Mouse (Mus musculus): Measurements from ENCODE around the gene Rnf19b. TPM values are rescaled to one million over a fixed set of nuclear protein-coding genes. Genes with fewer than 3 reads are reported as not detected.

The Rnf19b gene
- polyA plus RNA-seq, 1 experiment from 2014 or later = 7.2 TPM

DNA sequence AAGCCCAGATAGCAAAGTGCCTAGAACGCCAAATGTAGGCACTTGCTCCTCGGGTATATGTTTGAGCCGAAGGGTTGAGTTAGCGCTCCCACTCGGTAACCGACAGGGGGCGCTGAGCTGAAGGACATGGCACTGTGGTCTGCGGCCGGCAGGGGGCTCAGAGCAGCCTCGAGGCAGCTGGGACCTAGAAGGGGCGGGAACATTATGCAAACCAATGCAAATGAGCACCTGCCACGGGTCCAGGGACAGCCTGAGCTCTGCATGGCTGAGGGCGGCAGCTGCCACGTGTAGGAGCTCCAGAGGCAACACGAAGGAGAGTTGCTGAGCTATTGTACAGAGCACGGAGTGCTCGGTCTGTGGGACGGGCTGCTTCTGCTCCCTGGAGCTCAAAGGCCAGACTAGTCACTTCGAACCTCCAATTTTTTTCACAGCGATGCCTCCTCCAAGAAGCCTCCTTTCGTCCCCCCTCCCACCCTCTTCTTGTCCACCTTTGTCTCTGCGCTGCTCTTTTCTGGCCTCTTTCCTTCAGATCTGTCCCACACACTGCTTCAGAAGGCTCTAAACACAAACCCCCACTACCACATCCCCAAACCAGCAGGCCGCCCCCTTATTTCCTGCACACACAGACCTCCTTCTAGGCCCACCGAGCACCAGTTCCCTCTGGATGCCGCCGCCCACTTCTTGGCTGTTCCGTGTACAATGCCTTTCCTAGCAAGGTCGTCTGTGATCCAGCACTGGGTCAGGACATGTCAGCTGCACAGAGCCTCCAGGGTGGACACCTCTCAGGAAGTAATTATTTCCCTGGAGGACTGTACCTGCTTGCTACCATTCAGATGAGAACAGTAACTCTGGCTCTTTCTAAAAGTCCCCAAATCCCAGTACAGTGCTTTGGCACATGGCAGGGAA lies 55.3 kb downstream of the Rnf19b start:
- Histone ChIP-seq H3K4me2 (no peak overlapping the region), H3K9ac (ENCODE audit: low read depth, low read length) (no peak overlapping the region), H3K36me3 (ENCODE audit: control insufficient read depth, insufficient read depth, low read length) (no peaks in the 10 kb centered on the region), H3K4me1 (replicated peaks; ENCODE audit: control insufficient read depth, insufficient read depth, low read length) (no peaks in the 10 kb centered on the region; the same call in 1 of the 2 replicates), H3K4me3 (ENCODE audit: low read depth, low read length) (no peak overlapping the region), H3K27me3 (replicated peaks; ENCODE audit: control insufficient read depth, insufficient read depth, low read length) (peaks cover under 1% of the 10 kb centered on the region), H3K9me3 (ENCODE audit: control insufficient read depth, low read length) (no peaks in the 10 kb centered on the region), H3K27ac (ENCODE audit: low read depth, low read length) (no peak overlapping the region)
- peak; percentile 73 for ATAC-seq (replicated peaks; ENCODE audit: low FRiP score)
- DNase-seq (ENCODE audit: low spot score) = peak; percentile 77
- WGBS = 32% methylated on average over 28 of the region's 28 CpGs

DNA sequence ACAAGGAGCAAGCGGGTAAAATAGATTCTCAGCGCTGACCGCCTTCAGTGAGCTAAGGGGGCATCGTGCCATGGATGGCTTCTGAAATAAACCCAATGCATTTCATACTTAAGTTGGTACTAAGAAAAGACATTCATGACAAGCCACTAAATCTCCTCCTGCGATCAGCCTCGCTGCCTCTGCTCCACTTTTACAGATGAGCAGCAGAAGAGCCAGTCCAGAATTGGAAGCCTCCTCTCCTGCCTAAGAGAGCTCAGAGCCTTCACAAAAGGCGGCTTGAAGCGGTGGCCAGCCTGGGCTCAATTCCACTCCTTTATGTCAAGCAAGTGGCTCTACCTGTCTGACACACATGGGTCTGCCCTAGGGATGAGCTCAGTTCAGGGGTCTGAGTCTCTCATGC lies 58.6 kb downstream of the Rnf19b start:
- Histone ChIP-seq H3K27me3 (replicated peaks; ENCODE audit: control insufficient read depth, insufficient read depth, low read length) (peaks cover 24% of the 10 kb centered on the region), H3K27ac (ENCODE audit: low read depth, low read length) (no peak overlapping the region), H3K9ac (ENCODE audit: low read depth, low read length) (no peak overlapping the region), H3K9me3 (ENCODE audit: control insufficient read depth, low read length) (no peaks in the 10 kb centered on the region), H3K36me3 (ENCODE audit: control insufficient read depth, insufficient read depth, low read length) (no peaks in the 10 kb centered on the region), H3K4me3 (ENCODE audit: low read depth, low read length) (no peak overlapping the region), H3K4me2 (no peak overlapping the region), H3K4me1 (replicated peaks; ENCODE audit: control insufficient read depth, insufficient read depth, low read length) (peaks cover 7% of the 10 kb centered on the region; the same call in 1 of the 2 replicates)
- ATAC-seq (replicated peaks; ENCODE audit: low FRiP score) = no peak
- DNase-seq (ENCODE audit: low spot score) = no peak
- 92% methylated on average over 8 of the region's 8 CpGs for WGBS

DNA sequence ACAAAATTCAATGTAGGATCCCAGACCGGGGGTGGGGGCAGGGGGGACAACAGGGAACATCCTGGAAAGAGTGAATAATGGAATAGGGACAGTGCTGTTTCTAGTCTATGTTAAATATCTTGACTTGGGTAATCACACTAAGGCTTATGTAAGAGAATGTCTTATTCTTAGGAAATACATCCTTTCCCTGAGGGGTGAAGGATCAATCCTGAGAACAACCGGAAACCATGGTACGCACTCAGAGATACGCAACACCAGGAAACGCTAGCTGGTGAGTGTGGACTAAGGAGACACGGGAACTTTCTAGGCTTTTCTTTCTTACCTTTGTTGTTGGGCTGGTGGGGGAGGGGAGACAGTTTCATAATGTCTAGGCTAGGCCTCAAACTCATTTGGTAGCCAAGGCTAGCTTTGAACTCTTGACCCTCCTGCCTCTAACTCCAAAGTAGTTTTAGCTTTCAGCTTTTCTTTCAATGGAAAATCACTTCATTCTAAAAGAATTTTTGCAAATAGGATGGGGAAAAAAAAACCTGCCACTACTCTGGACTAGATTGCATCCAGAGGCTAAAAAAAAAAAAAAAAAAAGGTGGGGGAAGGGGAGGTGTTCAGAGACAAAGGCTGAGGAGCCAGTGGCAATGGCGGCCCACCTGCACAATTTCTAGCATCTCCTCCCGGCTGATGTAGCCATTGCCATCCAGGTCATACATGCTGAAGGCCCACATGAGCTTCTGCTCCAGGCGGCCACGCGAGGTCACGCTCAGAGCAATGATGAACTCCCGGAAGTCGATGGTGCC lies 59.8 kb downstream of the Rnf19b start:
- DNase-seq (ENCODE audit: low spot score) (no peak), ATAC-seq (replicated peaks; ENCODE audit: low FRiP score) (no peak)
- Histone ChIP-seq H3K9ac (ENCODE audit: low read depth, low read length) (no peak overlapping the region), H3K4me2 (no peak overlapping the region), H3K4me1 (replicated peaks; ENCODE audit: control insufficient read depth, insufficient read depth, low read length) (peaks cover 7% of the 10 kb centered on the region; the same call in 1 of the 2 replicates), H3K27me3 (replicated peaks; ENCODE audit: control insufficient read depth, insufficient read depth, low read length) (peaks cover 34% of the 10 kb centered on the region), H3K27ac (ENCODE audit: low read depth, low read length) (no peak overlapping the region), H3K36me3 (ENCODE audit: control insufficient read depth, insufficient read depth, low read length) (no peaks in the 10 kb centered on the region), H3K4me3 (ENCODE audit: low read depth, low read length) (no peak overlapping the region), H3K9me3 (ENCODE audit: control insufficient read depth, low read length) (no peaks in the 10 kb centered on the region)
- WGBS = 80% methylated on average over 14 of the region's 14 CpGs

DNA sequence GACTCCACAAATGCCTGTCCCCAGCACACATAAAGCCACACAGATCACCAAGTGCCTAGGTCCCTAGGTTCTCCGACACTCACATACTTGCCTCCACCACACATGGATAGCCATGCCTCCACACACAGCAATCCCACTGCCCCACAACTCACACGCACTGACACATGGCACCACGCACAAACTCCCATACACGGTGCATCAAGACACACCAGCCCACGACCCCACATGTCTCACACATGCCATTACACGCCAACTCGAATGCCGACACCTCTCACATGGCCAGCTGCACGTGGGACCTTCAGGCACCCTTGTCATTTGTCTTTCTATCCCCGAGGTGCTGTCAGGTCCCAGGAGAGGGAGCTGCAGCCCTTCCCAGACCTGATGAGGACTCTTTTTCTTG lies 61.6 kb downstream of the Rnf19b start:
- no peak for ATAC-seq (replicated peaks; ENCODE audit: low FRiP score)
- Histone ChIP-seq H3K36me3 (ENCODE audit: control insufficient read depth, insufficient read depth, low read length) (no peaks in the 10 kb centered on the region), H3K4me3 (ENCODE audit: low read depth, low read length) (no peak overlapping the region), H3K4me2 (no peak overlapping the region), H3K27ac (ENCODE audit: low read depth, low read length) (no peak overlapping the region), H3K4me1 (replicated peaks; ENCODE audit: control insufficient read depth, insufficient read depth, low read length) (peaks cover 7% of the 10 kb centered on the region), H3K27me3 (replicated peaks; ENCODE audit: control insufficient read depth, insufficient read depth, low read length) (peaks cover 42% of the 10 kb centered on the region), H3K9ac (ENCODE audit: low read depth, low read length) (no peak overlapping the region), H3K9me3 (ENCODE audit: control insufficient read depth, low read length) (no peaks in the 10 kb centered on the region)
- no peak for DNase-seq (ENCODE audit: low spot score)
- WGBS = 70% methylated on average over 10 of the region's 10 CpGs

DNA sequence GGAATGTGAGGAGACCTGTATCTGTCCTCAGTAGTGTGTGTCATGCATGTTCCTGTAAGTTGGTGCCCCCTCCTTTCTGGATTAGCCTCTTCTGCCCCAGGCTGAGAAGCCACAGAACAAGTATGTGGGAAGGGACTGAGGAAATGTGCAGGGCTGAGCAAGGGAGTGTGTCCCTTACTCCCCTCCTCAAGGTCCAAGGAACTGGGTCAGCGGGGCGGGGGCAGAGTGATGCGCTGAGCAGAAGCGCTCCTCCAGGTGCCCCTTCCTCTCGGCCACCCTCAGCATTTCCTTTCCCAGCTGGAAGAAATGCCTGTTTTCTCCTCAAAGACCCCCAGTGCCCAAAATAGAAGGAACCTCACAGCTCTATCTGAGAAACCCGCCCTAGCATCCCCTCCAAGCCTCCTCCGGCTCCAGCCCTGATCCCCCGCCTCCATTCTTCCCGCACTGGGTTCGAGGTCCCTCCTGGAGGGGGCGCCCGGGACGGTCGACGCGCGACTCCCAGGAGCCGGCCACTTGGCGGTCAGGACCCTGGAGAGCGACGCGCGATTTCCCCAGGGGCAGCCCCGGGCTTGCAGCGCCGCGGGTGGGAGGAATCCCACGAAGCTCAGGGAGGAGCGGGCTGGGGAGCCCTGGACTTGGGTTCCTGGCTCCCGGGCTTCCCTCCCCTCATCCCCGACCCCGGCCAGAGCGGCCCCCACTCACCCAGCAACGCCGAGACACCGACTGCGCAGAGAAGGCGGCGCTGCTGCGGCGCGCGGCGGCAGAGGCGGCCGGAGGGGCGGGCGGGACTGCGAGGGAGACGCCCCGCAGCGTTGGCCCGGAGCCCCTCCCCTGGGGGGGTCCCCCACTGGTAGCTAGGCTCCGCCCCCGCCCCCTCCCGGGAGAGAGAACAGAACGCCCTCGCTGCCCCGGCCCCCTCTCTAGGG lies 62.7 kb downstream of the Rnf19b start:
- H3K4me2 ChIP-seq = peak overlapping the region; percentile 80
- peak; percentile 51; the same call in 1 of the 2 replicates for ATAC-seq (replicated peaks; ENCODE audit: low FRiP score)
- H3K9me3 ChIP-seq (ENCODE audit: control insufficient read depth, low read length) = no peaks in the 10 kb centered on the region
- no peak overlapping the region for H3K27ac ChIP-seq (ENCODE audit: low read depth, low read length)
- H3K27me3 ChIP-seq (replicated peaks; ENCODE audit: control insufficient read depth, insufficient read depth, low read length) = peaks cover 53% of the 10 kb centered on the region
- DNase-seq (ENCODE audit: low spot score) = peak; percentile 85
- H3K36me3 ChIP-seq (ENCODE audit: control insufficient read depth, insufficient read depth, low read length) = no peaks in the 10 kb centered on the region
- peaks cover 18% of the 10 kb centered on the region for H3K4me1 ChIP-seq (replicated peaks; ENCODE audit: control insufficient read depth, insufficient read depth, low read length)
- H3K4me3 ChIP-seq (ENCODE audit: low read depth, low read length) = peak overlapping the region; percentile 47
- 2% methylated on average over 53 of the region's 59 CpGs for WGBS
- no peak overlapping the region for H3K9ac ChIP-seq (ENCODE audit: low read depth, low read length)

DNA sequence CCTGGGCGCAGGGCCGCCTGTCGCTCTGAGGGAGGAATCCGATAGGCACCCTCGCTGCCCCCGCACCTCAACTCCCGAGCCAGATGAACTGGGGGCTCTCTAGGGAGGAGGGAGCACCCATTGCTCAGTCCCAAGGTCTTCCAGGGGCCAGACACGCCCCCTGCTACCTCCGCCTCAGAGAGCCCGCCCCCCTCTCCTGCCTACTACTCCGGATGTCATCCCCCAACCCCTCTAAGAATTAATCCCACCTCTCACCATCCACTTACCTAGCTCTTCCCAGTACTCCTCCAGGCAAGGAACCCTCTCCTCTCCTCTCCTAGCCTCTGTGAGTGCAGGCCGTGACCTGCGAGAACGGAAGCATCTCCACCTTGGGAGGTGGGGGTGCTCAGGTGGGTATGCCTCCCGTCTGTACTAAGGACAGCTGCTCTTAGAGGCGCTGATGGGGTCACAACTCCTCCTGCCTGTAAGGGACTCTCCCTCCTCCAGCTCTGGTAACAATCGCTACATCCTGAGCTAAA lies 63.6 kb downstream of the Rnf19b start, which contains the start of gene Hpca:
Gene Hpca, minus strand, starts transcription at position 468 of the 518 bp plus-strand sequence.
- no peak for DNase-seq (ENCODE audit: low spot score)
- peak within 1 kb of the TSS; percentile 47 for H3K4me3 ChIP-seq (ENCODE audit: low read depth, low read length)
- H3K9me3 ChIP-seq (ENCODE audit: control insufficient read depth, low read length) = no peaks in the 10 kb centered on the region
- peaks cover 61% of the 10 kb centered on the region for H3K27me3 ChIP-seq (replicated peaks; ENCODE audit: control insufficient read depth, insufficient read depth, low read length)
- H3K27ac ChIP-seq (ENCODE audit: low read depth, low read length) = no peak within 1 kb of the TSS
- H3K4me1 ChIP-seq (replicated peaks; ENCODE audit: control insufficient read depth, insufficient read depth, low read length) = peaks cover 23% of the 10 kb centered on the region
- H3K9ac ChIP-seq (ENCODE audit: low read depth, low read length) = no peak within 1 kb of the TSS
- no peaks in the 10 kb centered on the region for H3K36me3 ChIP-seq (ENCODE audit: control insufficient read depth, insufficient read depth, low read length)
- H3K4me2 ChIP-seq = peak within 1 kb of the TSS; percentile 80
- no peak for ATAC-seq (replicated peaks; ENCODE audit: low FRiP score)
- 5% methylated on average over 17 of the region's 17 CpGs for WGBS

DNA sequence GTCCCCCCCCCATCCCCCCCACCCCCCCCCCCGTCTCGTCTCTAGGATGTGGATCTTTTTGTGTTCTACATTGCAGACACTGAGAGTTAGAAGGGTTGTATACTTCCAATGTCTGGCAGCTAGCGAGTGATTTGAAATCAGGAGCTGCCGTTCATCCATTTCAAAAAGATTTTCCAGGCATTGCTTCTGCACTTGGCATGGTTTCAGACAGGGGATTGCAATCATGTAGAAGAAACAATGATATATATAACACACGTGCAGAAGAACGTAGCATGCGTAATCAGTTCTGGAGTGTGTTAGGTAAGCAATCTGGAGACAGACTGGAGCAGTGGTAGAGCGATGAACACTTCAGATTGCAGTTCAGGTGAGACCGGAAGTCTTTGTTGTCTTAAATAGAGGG lies 64.0 kb downstream of the Rnf19b start:
- Histone ChIP-seq H3K4me1 (replicated peaks; ENCODE audit: control insufficient read depth, insufficient read depth, low read length) (peaks cover 23% of the 10 kb centered on the region), H3K36me3 (ENCODE audit: control insufficient read depth, insufficient read depth, low read length) (no peaks in the 10 kb centered on the region), H3K4me2 (no peak overlapping the region), H3K4me3 (ENCODE audit: low read depth, low read length) (no peak overlapping the region), H3K27ac (ENCODE audit: low read depth, low read length) (no peak overlapping the region), H3K9ac (ENCODE audit: low read depth, low read length) (no peak overlapping the region), H3K9me3 (ENCODE audit: control insufficient read depth, low read length) (no peaks in the 10 kb centered on the region), H3K27me3 (replicated peaks; ENCODE audit: control insufficient read depth, insufficient read depth, low read length) (peaks cover 61% of the 10 kb centered on the region)
- no peak for ATAC-seq (replicated peaks; ENCODE audit: low FRiP score)
- DNase-seq (ENCODE audit: low spot score) = no peak
- 35% methylated on average over 9 of the region's 9 CpGs for WGBS

DNA sequence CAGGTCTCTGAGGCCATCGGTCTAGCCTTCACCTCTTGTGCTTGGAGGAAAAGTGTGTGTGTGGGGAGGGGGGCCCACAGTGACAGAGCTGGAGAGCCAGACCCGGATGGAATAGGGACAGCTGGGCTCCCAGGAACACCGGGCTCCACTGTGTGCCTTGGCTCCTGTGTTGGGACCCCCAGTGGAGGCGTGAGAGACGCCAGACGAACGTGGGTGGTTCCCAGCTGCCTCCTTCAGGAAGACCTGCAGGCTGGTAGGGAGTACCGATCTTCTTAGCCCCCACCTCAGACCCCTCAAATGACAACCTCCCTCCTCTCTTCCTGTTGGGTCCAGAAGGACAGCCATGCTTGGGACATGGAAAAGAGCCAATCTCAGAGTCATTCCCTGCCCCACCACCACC lies 64.6 kb downstream of the Rnf19b start:
- Histone ChIP-seq H3K4me3 (ENCODE audit: low read depth, low read length) (no peak overlapping the region), H3K36me3 (ENCODE audit: control insufficient read depth, insufficient read depth, low read length) (no peaks in the 10 kb centered on the region), H3K4me1 (replicated peaks; ENCODE audit: control insufficient read depth, insufficient read depth, low read length) (peaks cover 23% of the 10 kb centered on the region), H3K9me3 (ENCODE audit: control insufficient read depth, low read length) (no peaks in the 10 kb centered on the region), H3K27me3 (replicated peaks; ENCODE audit: control insufficient read depth, insufficient read depth, low read length) (peaks cover 61% of the 10 kb centered on the region), H3K4me2 (no peak overlapping the region), H3K9ac (ENCODE audit: low read depth, low read length) (no peak overlapping the region), H3K27ac (ENCODE audit: low read depth, low read length) (no peak overlapping the region)
- whole genome bisulfite sequencing = 20% methylated on average over 8 of the region's 8 CpGs
- DNase-seq (ENCODE audit: low spot score) = no peak
- no peak for ATAC-seq (replicated peaks; ENCODE audit: low FRiP score)
